Mouse (Mus musculus): ENCODE measurements around the gene Gm14137.

GRCm38 (mm10) chr2:119197493-119197892 lies 23.2 kb downstream of the Gm14137 start:
- TF ChIP-seq POLR2A (IDR thresholded peaks at IDR 0.05; ENCODE audit: control insufficient read depth, low read depth, low read length): no peak
- TF ChIP-seq CTCF (IDR thresholded peaks at IDR 0.05; ENCODE audit: control insufficient read depth, insufficient read depth, insufficient replicate concordance, low read depth, low read length): no peak
